Mouse (Mus musculus) forebrain, embryonic 10.5 days (tissue): ENCODE data around the gene Lrig3. TPM values are rescaled to one million over a fixed set of nuclear protein-coding genes. Genes with fewer than 3 reads are reported as not detected.

Source experiments
- DNase-seq: peaks from one replicate; pipeline ENCODE4 v3.0.0-alpha.2; 2017; ENCODE audit warnings: low spot score; ENCODE audit errors: extremely low spot score
- H3K27ac ChIP-seq: fragments of 300-500 bp; sonication (generic); 2 replicates; pipeline ENCODE4 v1.5.1; 2016; ENCODE audit warnings: mild to moderate bottlenecking
- H3K27me3 ChIP-seq: fragments of 300-500 bp; sonication (generic); 2 replicates; pipeline ENCODE4 v1.6.1; 2016; ENCODE audit warnings: mild to moderate bottlenecking; ENCODE audit not compliant: poor library complexity, severe bottlenecking
- H3K36me3 ChIP-seq: fragments of 300-500 bp; sonication (generic); replicated peaks from 2 replicates; pipeline ENCODE4 v1.6.1; 2016; ENCODE audit warnings: mild to moderate bottlenecking, moderate library complexity
- H3K4me1 ChIP-seq: fragments of 300-500 bp; sonication (generic); 2 replicates; pipeline ENCODE4 v1.6.1; 2016
- H3K4me3 ChIP-seq: fragments of 300-500 bp; sonication (generic); 2 replicates; pipeline ENCODE4 v1.5.1; 2016; ENCODE audit warnings: mild to moderate bottlenecking, moderate library complexity
- H3K9me3 ChIP-seq: fragments of 300-500 bp; sonication (generic); 2 replicates; pipeline ENCODE4 v1.6.1; 2016; ENCODE audit warnings: mild to moderate bottlenecking, moderate library complexity
- WGBS: fragments of 180-500 bp; shearing (Covaris S2); methylation state at CpG from one replicate; pipeline ENCODE4 v1.1.7; 2016; 5-methylcytosine and 5-hydroxymethylcytosine counted together
- polyA plus RNA-seq: library from polyadenylated mRNA; unstranded; fragments of >200 nt; fragmentation: Nextera tagmentation; extraction: Ambion mirVana; gene quantifications from 2 replicates; pipeline ENCODE4 v1.2.1, GENCODE M21; 2016

The Lrig3 gene
- polyA plus RNA-seq, 1 experiment from 2014 or later: 11.1 TPM

- Histone ChIP-seq H3K27me3 (peaks cover 5% of the 10 kb centered on the region; the same call in 1 of the 2 replicates), H3K9me3 (no peaks in the 10 kb centered on the region), H3K4me3 (no peak overlapping the region), H3K27ac (no peak overlapping the region), H3K36me3 (peaks cover 38% of the 10 kb centered on the region), H3K4me1 (peaks cover 38% of the 10 kb centered on the region)
- WGBS: 94% methylated on average over 7 of the region's 7 CpGs
- no peak for DNase-seq
Observed at GRCm38 (mm10) chr10:125991819-125992218, 25.9 kb downstream of the Lrig3 start.

DNA sequence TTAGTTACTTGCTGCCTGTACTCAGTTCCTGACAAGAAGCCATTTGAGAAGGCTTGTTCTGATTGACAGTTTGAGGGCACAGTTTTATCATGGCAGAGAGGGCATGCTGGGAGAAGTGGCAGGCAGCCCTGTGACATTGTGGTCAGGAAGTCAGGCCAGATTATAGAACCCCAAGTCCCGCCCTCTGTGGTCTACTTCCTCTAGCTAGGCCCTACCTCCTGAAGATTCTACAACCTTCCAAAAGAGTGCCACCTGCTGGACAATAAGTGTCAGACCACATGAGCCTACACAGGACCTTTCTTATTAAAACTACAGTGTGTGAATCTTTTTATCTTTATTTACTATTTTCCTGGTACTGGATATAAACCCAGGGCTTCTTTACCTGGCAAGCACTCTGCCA lies 28.9 kb downstream of the Lrig3 start:
- 70% methylated on average over 1 of the region's 1 CpGs for WGBS
- DNase-seq: no peak

GRCm38 (mm10) chr10:125995701-125996100 lies 29.7 kb downstream of the Lrig3 start:
- H3K36me3 ChIP-seq: peaks cover 51% of the 10 kb centered on the region
- no peaks in the 10 kb centered on the region for H3K9me3 ChIP-seq
- no peak for DNase-seq
- no peak overlapping the region for H3K4me3 ChIP-seq
- no peak overlapping the region for H3K27ac ChIP-seq
- WGBS: 74% methylated on average over 6 of the region's 6 CpGs
- peaks cover 39% of the 10 kb centered on the region for H3K4me1 ChIP-seq
- H3K27me3 ChIP-seq: peaks cover 16% of the 10 kb centered on the region; the same call in 1 of the 2 replicates

More for the DNA sequence above, 28.9 kb downstream of the Lrig3 start:
- no peak overlapping the region for H3K4me3 ChIP-seq
- no peak overlapping the region for H3K27ac ChIP-seq
- peaks cover 48% of the 10 kb centered on the region for H3K4me1 ChIP-seq
- H3K36me3 ChIP-seq: peaks cover 42% of the 10 kb centered on the region
- no peaks in the 10 kb centered on the region for H3K9me3 ChIP-seq
- H3K27me3 ChIP-seq: peaks cover 16% of the 10 kb centered on the region; the same call in 1 of the 2 replicates

- peaks cover 30% of the 10 kb centered on the region for H3K4me1 ChIP-seq
- H3K27me3 ChIP-seq: peaks cover 16% of the 10 kb centered on the region; the same call in 1 of the 2 replicates
- H3K4me3 ChIP-seq: no peak overlapping the region
- peak; percentile 29 for DNase-seq
- 56% methylated on average over 9 of the region's 9 CpGs for WGBS
- no peaks in the 10 kb centered on the region for H3K9me3 ChIP-seq
- H3K36me3 ChIP-seq: peaks cover 61% of the 10 kb centered on the region
- H3K27ac ChIP-seq: no peak overlapping the region
Observed at GRCm38 (mm10) chr10:125996989-125997388, 31.0 kb downstream of the Lrig3 start.

- no peak for DNase-seq
- 95% methylated on average over 6 of the region's 6 CpGs for WGBS
- Histone ChIP-seq H3K4me3 (no peak overlapping the region), H3K36me3 (peaks cover 83% of the 10 kb centered on the region), H3K27me3 (peaks cover 16% of the 10 kb centered on the region; the same call in 1 of the 2 replicates), H3K9me3 (no peaks in the 10 kb centered on the region), H3K4me1 (peaks cover 36% of the 10 kb centered on the region), H3K27ac (no peak overlapping the region)
Observed at GRCm38 (mm10) chr10:125999561-125999960, 33.6 kb downstream of the Lrig3 start.

- no peak for DNase-seq
- H3K27ac ChIP-seq: no peak overlapping the region
- 94% methylated on average over 8 of the region's 8 CpGs for WGBS
- peaks cover 11% of the 10 kb centered on the region; the same call in 1 of the 2 replicates for H3K27me3 ChIP-seq
- H3K4me1 ChIP-seq: peaks cover 29% of the 10 kb centered on the region
- H3K9me3 ChIP-seq: no peaks in the 10 kb centered on the region
- no peak overlapping the region for H3K4me3 ChIP-seq
- H3K36me3 ChIP-seq: peaks cover 82% of the 10 kb centered on the region
Observed at GRCm38 (mm10) chr10:126000861-126001390, 35.0 kb downstream of the Lrig3 start.

- Histone ChIP-seq H3K27me3 (peaks cover 11% of the 10 kb centered on the region; the same call in 1 of the 2 replicates), H3K27ac (no peak overlapping the region), H3K4me3 (no peak overlapping the region), H3K4me1 (peaks cover 16% of the 10 kb centered on the region), H3K9me3 (no peaks in the 10 kb centered on the region), H3K36me3 (peaks cover 86% of the 10 kb centered on the region)
- DNase-seq: no peak
- 93% methylated on average over 14 of the region's 14 CpGs for WGBS
Observed at GRCm38 (mm10) chr10:126002081-126002755, 36.2 kb downstream of the Lrig3 start.

DNA sequence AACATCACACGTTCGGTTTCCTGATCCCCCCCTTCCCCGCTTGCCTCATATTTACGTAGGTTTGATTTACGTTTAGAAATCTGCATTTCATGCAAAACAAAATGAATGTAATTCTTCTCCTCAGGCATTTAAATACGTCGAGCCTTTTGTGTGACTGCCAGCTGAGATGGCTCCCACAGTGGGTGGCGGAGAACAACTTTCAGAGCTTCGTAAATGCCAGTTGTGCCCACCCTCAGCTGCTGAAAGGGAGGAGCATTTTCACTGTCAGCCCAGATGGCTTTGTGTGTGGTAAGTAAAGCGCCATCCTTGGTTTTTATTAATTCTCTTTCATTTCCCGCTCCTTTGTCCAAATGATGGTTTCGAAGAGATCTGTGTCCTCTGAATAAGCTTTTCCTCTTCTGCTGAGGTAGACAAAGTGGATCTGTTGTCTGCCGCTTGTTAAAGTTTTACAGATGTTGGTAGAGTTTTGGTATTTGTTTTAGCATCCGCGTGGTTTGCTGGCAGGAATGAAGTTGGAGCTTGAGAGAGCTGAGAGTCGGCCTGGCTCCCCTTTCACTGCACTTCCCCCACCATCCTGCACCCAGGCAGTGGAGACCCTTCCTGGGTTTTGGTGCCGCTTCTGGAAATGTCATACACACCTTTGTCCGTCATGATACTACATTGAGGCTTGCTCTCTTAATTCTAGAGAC lies 37.0 kb downstream of the Lrig3 start:
- Histone ChIP-seq H3K27me3 (peaks cover 11% of the 10 kb centered on the region; the same call in 1 of the 2 replicates), H3K27ac (no peak overlapping the region), H3K4me1 (peaks cover 8% of the 10 kb centered on the region), H3K36me3 (peaks cover 84% of the 10 kb centered on the region), H3K9me3 (no peaks in the 10 kb centered on the region), H3K4me3 (no peak overlapping the region)
- WGBS: 88% methylated on average over 18 of the region's 18 CpGs
- no peak for DNase-seq

DNA sequence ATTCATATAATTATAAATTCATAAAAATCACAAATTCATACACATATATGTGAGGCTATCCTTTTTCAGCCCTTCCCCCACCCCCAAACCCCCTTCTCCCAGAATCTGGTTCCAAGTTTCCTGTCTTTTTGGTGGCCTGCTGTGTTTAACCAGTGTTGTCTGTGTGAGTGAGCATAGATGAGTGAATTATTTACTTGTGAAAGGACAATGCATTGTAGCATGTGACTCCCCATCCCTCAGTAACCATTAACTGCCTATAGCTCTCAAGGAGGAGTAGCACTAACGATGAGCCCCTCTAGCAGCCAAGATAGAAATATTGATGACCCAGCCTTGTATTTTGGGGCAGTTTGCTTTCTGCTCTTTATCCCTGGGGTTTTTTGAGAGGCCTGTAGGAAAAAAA lies 37.9 kb downstream of the Lrig3 start:
- Histone ChIP-seq H3K27ac (no peak overlapping the region), H3K36me3 (peaks cover 89% of the 10 kb centered on the region), H3K27me3 (peaks cover 8% of the 10 kb centered on the region; the same call in 1 of the 2 replicates), H3K9me3 (no peaks in the 10 kb centered on the region), H3K4me3 (no peak overlapping the region), H3K4me1 (peaks cover 6% of the 10 kb centered on the region; the same call in 1 of the 2 replicates)
- WGBS: 83% methylated on average over 1 of the region's 1 CpGs
- DNase-seq: no peak

GRCm38 (mm10) chr10:126013667-126014066 lies 47.7 kb downstream of the Lrig3 start:
- 94% methylated on average over 11 of the region's 11 CpGs for WGBS

DNA sequence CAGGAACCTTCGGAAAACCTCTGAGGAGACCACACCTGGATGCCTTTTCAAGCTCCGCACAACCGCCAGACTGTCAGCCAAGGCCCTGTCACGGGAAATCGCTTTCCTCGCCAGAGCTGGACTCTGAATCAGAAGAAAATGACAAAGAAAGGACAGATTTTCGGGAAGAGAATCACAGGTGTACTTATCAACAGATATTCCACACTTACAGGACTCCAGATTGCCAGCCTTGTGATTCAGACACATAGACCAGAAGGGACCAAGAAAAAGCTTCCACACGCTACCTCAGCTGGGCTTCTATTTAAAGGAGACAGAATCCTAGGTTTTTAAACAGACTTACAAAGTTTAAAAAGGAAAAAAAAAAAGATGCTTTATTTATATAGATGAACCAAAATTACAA lies 48.7 kb downstream of the Lrig3 start:
- Histone ChIP-seq H3K4me1 (no peaks in the 10 kb centered on the region), H3K27ac (no peak overlapping the region), H3K9me3 (no peaks in the 10 kb centered on the region), H3K4me3 (no peak overlapping the region), H3K27me3 (no peaks in the 10 kb centered on the region), H3K36me3 (peaks cover 85% of the 10 kb centered on the region)
- DNase-seq: no peak
- WGBS: 93% methylated on average over 8 of the region's 8 CpGs

More at GRCm38 (mm10) chr10:126013667-126014066, 47.7 kb downstream of the Lrig3 start:
- DNase-seq: no peak
- Histone ChIP-seq H3K9me3 (no peaks in the 10 kb centered on the region), H3K27me3 (no peaks in the 10 kb centered on the region), H3K36me3 (peaks cover 95% of the 10 kb centered on the region), H3K4me3 (no peak overlapping the region), H3K27ac (no peak overlapping the region), H3K4me1 (no peaks in the 10 kb centered on the region)

DNA sequence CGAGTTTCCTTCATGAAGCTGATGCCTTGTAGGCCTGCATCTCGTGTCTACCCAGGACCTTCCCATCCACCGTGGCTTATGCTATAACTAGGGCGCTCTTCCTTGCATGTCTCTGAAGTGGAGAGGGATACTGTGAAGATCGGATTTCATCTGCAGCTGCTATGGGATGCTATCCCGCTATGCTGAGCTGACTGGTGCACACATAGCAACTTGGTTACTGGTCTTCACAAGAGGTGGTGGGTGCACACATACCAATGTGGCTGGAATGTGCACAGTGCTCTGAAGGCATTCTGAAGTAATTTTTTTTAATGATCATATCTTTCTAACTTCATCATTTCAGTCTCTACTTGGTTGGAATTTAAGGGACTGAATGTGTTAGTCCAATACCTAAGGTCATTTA lies 49.7 kb downstream of the Lrig3 start:
- H3K9me3 ChIP-seq: no peaks in the 10 kb centered on the region
- 93% methylated on average over 6 of the region's 6 CpGs for WGBS
- H3K27me3 ChIP-seq: no peaks in the 10 kb centered on the region
- no peak overlapping the region for H3K4me3 ChIP-seq
- no peak overlapping the region for H3K27ac ChIP-seq
- DNase-seq: no peak
- H3K4me1 ChIP-seq: no peaks in the 10 kb centered on the region
- H3K36me3 ChIP-seq: peaks cover 75% of the 10 kb centered on the region
